Mouse (Mus musculus) urinary bladder, adult 18-20 months (tissue): ENCODE measurements around the gene Slc22a12.

Source experiments
- DNase-seq, 2 experiments: peaks; one replicate each; pipeline ENCODE4 v3.0.0; 2022; ENCODE audit warnings: low spot score in 2 of 2, mixed read lengths in 2 of 2

The Slc22a12 gene

DNA sequence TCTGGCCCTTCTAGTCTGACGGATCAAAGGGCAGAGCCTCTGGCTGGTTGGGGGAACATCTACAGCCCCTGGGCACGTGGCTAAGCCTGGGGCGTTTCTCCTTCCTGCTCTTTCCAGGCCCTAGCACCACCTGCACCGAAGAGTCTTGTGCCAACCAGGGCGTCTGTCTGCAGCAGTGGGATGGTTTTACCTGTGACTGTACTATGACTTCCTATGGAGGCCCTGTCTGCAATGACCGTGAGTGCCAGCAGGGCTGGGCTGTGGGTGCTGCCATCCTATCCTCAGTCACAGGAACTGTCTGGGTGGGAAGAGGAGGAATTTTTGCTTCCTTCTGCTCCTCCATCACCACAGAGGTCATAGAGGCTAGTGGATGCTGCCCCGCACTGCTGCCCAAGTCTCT lies 49.6 kb downstream of the Slc22a12 start:
- DNase-seq = no peak

DNA sequence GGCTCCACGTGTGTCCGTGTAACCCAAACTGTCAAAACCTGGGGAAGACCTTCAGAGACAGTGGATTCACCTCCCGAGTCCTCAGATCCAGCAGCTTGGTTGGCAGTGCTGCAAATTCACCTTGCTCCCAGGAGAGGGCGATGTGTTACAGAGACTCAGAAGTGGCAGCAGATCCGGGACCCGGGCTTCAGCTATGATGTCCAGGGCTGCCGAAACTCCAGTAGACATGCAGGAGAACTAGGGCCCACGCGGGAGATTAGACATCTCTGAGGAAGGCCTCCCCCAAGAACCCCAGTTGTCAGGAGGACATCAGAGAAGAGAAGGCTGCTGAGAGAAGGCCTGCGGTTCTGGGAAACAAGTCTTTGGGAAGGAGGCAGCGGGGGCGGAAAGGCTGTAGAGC lies 50.7 kb downstream of the Slc22a12 start:
- peak in 1 of 2 experiments; percentile 33 for DNase-seq

DNA sequence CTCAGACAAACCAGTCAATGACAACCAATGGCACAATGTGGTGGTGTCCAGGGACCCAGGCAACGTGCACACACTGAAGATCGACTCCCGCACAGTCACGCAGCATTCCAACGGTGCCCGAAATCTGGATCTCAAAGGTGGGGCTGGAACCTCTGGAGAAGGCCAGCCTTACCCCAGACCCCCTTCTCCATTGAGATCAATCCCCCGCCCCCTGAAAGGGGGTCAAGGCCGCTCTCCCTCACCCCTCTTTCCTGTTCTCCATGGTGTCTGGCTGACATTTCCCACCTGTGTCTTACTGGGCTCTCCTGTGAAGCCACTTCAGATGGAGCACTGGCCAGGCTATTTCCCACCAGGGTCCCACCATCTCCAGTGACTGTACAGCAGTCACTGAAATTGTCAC lies 51.3 kb downstream of the Slc22a12 start:
- no peak for DNase-seq

DNA sequence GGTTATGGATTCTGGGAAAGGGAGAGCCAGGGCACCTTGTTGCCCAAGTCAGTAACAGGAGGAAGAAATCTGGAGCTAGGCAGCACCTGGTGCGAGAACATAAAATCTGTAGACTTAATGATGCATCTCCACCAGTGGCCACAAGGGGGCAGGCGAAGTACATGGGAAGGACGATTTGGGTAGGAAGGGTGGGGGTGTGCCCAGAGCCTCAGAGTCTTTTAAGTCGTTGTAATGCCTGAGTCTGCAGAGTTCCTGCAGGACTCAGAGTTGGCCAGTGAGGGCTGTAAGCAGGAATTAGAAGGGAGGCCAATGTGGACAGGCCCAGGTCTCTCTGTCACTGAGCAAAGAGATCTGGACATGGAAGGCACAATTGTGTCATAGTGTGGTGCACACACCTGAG lies 53.8 kb downstream of the Slc22a12 start:
- peak; percentile 66 to 81 for DNase-seq
